Mouse (Mus musculus): ENCODE results near the gene Cfap54.

GRCm38 (mm10) chr10:93041392-93041791, 40.0 kb downstream of the Cfap54 start:
- TF ChIP-seq CTCF (IDR thresholded peaks at IDR 0.05; ENCODE audit: low read depth) (no peak), EP300 (IDR thresholded peaks at IDR 0.05; ENCODE audit: low read depth) (no peak)

Data from liver, postnatal 0 days (tissue).